Mouse (Mus musculus) naive thymus-derived CD4-positive, alpha-beta T cell, adult 5 months (primary cell): ENCODE data around the gene Srp14. TPM values are rescaled to one million over a fixed set of nuclear protein-coding genes. Genes with fewer than 3 reads are reported as not detected.

ENCODE experiments used
- polyA plus RNA-seq: library from polyadenylated mRNA; unstranded; fragments of 100-300 nt; shearing (Covaris generic); gene quantifications from one replicate; pipeline ENCODE4 v1.2.1, GENCODE M21; 2017

Srp14 gene
- polyA plus RNA-seq, result 262 TPM

GRCm38 (mm10) chr2:118479550-118479909, at the start of gene Srp14:
Gene Srp14 (minus strand): TSS chr2:118479711.

Other genes with a start within 250 kb of the Srp14 start
- gene Fsip1, start 222.7 kb downstream of the Srp14 start, polyA plus RNA-seq, result not detected
- not detected for gene Gpr176, start 106.3 kb downstream of the Srp14 start, polyA plus RNA-seq
- gene Eif2ak4, start 91.1 kb downstream of the Srp14 start, polyA plus RNA-seq, result 10.7 TPM
- gene Bmf, start 70.0 kb upstream of the Srp14 start, polyA plus RNA-seq, result 2.0 TPM
- gene Bub1b, start 118.5 kb upstream of the Srp14 start, polyA plus RNA-seq, result 0.77 TPM
- not detected for gene Pak6, start 183.6 kb upstream of the Srp14 start, polyA plus RNA-seq
- gene Ankrd63, start 224.3 kb upstream of the Srp14 start, polyA plus RNA-seq, result not detected
- 54.0 TPM for gene Plcb2, start 248.7 kb upstream of the Srp14 start, polyA plus RNA-seq